19 mouse cellular contexts compared by ENCODE assay signal in genomic region chr17:13558863-13559262, GRCm38 (mm10).
"Had no signal": no experiment of that assay in that cellular context is flagged by ENCODE, and none has a peak within 500 bp of the region (broad histone marks: within the 10 kb centered on the region; RNA-seq: fewer than 3 reads in every experiment).

No protein-coding gene starts in this region.

- H3K27me3 ChIP-seq: kidney, embryonic 15.5 days; limb, embryonic 13.5 days; liver, embryonic 13.5 days; midbrain, embryonic 12.5 days; midbrain, embryonic 15.5 days; neural tube, embryonic 13.5 days had no signal

- H3K4me3 ChIP-seq: kidney, embryonic 15.5 days; layer of hippocampus, adult 2 months; limb, embryonic 10.5 days; limb, embryonic 13.5 days; liver, embryonic 13.5 days; midbrain, embryonic 12.5 days; midbrain, embryonic 15.5 days; neural tube, embryonic 13.5 days had no signal

- H3K9ac ChIP-seq: kidney, embryonic 15.5 days; limb, embryonic 13.5 days; liver, embryonic 13.5 days; midbrain, embryonic 12.5 days; midbrain, embryonic 15.5 days; neural tube, embryonic 13.5 days had no signal

- DNase-seq: kidney, adult 11 months; kidney, adult 8-10 months; kidney, postnatal 10 days; layer of hippocampus, adult 9-11 months; liver; liver, embryonic 13.5 days; lung, adult 2 months; lung, postnatal 10 days; thymus, adult 2 months; thymus, postnatal 14 days; thymus, postnatal 4 days had no signal

- H3K9me3 ChIP-seq: kidney, embryonic 15.5 days; limb, embryonic 10.5 days; limb, embryonic 13.5 days; liver, embryonic 13.5 days; midbrain, embryonic 12.5 days; midbrain, embryonic 15.5 days; neural tube, embryonic 13.5 days had no signal

- H3K36me3 ChIP-seq: kidney, embryonic 15.5 days; limb, embryonic 10.5 days; limb, embryonic 13.5 days; liver, embryonic 13.5 days; midbrain, embryonic 12.5 days; midbrain, embryonic 15.5 days; neural tube, embryonic 13.5 days had no signal

- ATAC-seq: midbrain, embryonic 15.5 days had no signal

- H3K27ac ChIP-seq: kidney, embryonic 15.5 days; layer of hippocampus, adult 2 months; limb, embryonic 10.5 days; limb, embryonic 13.5 days; liver, embryonic 13.5 days; macrophage; midbrain, embryonic 12.5 days; midbrain, embryonic 15.5 days; neural tube, embryonic 13.5 days had no signal

- H3K4me1 ChIP-seq: liver, embryonic 13.5 days; midbrain, embryonic 12.5 days; midbrain, embryonic 15.5 days had no signal

- H3K4me2 ChIP-seq: kidney, embryonic 15.5 days; limb, embryonic 13.5 days; liver, embryonic 13.5 days; midbrain, embryonic 12.5 days; midbrain, embryonic 15.5 days; neural tube, embryonic 13.5 days had no signal
